Mouse (Mus musculus): ENCODE measurements around the gene Gm42688.

DNA sequence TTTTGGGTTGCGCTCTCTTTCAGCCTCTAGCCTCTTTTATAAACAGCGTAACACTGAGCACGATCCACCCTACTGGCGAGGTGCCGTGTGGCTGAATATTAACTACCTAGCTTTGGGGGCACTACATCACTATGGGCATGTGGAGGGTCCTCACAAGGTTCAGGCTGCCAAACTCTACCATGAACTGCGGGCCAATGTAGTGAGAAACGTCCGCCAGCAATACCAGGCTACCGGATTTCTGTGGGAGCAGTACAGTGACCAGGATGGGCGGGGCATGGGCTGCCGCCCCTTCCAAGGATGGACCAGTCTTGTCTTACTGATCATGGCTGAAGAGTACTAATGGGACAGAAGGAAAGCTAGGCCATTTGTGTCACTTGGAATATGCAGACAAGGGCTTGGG, 17.0 kb downstream of the Gm42688 start:
- TF ChIP-seq CTCF (IDR thresholded peaks at IDR 0.05; ENCODE audit: low read depth, low read length) (no peak), POLR2A (IDR thresholded peaks at IDR 0.05; ENCODE audit: insufficient read depth, low read length) (no peak)

All from ES-Bruce4 (cell line).